Mouse (Mus musculus) liver, adult 2 months (tissue): ENCODE data around the gene Bmpr1b.

ENCODE experiments used
- CTCF ChIP-seq: fragments of 200-500 bp; IDR thresholded peaks from 2 replicates; pipeline ENCODE4 v1.5.1; 2011; ENCODE audit warnings: low read depth, low read length, control low read depth
- POLR2A ChIP-seq: fragments of 200-500 bp; IDR thresholded peaks from 2 replicates; pipeline ENCODE4 v1.6.1; 2011; ENCODE audit warnings: low read length, control low read depth; ENCODE audit not compliant: insufficient read depth; ENCODE audit errors: extremely low read depth

- no peak for TF ChIP-seq CTCF
- TF ChIP-seq POLR2A, result no peak
Measured at GRCm38 (mm10) chr3:141872337-141873042, 296.7 kb downstream of the Bmpr1b start.
